Mouse (Mus musculus) liver, embryonic 11.5 days (tissue): ENCODE measurements around the gene Exoc3l4. TPM values are rescaled to one million over a fixed set of nuclear protein-coding genes. Genes with fewer than 3 reads are reported as not detected.
A peak's percentile ranks its signal among the peaks of the same experiment; 100 is the strongest.

Experiments used
- ATAC-seq: fragments of 200-750 bp; cut with Nextera tagmentation; replicated peaks from 2 replicates; pipeline ENCODE4 v1.8.0; 2017; ENCODE audit warnings: moderate number of reproducible peaks, mild to moderate bottlenecking, moderate TSS enrichment, moderate library complexity; ENCODE audit not compliant: low FRiP score
- DNase-seq: peaks from one replicate; pipeline ENCODE4 v3.0.0-alpha.2; 2017; ENCODE audit warnings: low spot score
- H3K27ac ChIP-seq: fragments of 300-500 bp; sonication (generic); 2 replicates; pipeline ENCODE4 v1.5.1; 2014; ENCODE audit warnings: mild to moderate bottlenecking, low read depth, low read length, control low read depth
- H3K27me3 ChIP-seq: fragments of 300-500 bp; sonication (generic); replicated peaks from 2 replicates; pipeline ENCODE4 v1.6.1; 2014; ENCODE audit warnings: low read length, mixed read lengths; ENCODE audit not compliant: control insufficient read depth, insufficient read depth
- H3K36me3 ChIP-seq: fragments of 300-500 bp; sonication (generic); 2 replicates; pipeline ENCODE4 v1.6.1; 2014; ENCODE audit warnings: mild to moderate bottlenecking, low read length, moderate library complexity, mixed read lengths; ENCODE audit not compliant: control insufficient read depth, insufficient read depth
- H3K4me1 ChIP-seq: fragments of 300-500 bp; sonication (generic); replicated peaks from 2 replicates; pipeline ENCODE4 v1.6.1; 2014; ENCODE audit warnings: low read length, mixed read lengths; ENCODE audit not compliant: control insufficient read depth, insufficient read depth
- H3K4me2 ChIP-seq: fragments of 300-500 bp; sonication (generic); 2 replicates; pipeline ENCODE4 v1.6.1; 2014; ENCODE audit warnings: mild to moderate bottlenecking, control low read depth, moderate library complexity
- H3K4me3 ChIP-seq: fragments of 300-500 bp; sonication (generic); 2 replicates; pipeline ENCODE4 v1.5.1; 2014; ENCODE audit warnings: low read depth, low read length, control low read depth
- H3K9ac ChIP-seq: fragments of 300-500 bp; sonication (generic); 2 replicates; pipeline ENCODE4 v1.6.1; 2014; ENCODE audit warnings: low read depth, low read length, control low read depth
- H3K9me3 ChIP-seq: fragments of 300-500 bp; sonication (generic); 2 replicates; pipeline ENCODE4 v1.6.1; 2016; ENCODE audit warnings: low read length, inconsistent platforms, mixed read lengths; ENCODE audit not compliant: control insufficient read depth
- WGBS: fragments of 180-500 bp; shearing (Covaris S2); extraction: QIAGEN DNeasy Blood & Tissue Kit; methylation state at CpG from one replicate; pipeline ENCODE4 v1.1.7; 2014; 5-methylcytosine and 5-hydroxymethylcytosine counted together
- polyA plus RNA-seq: library from polyadenylated mRNA; unstranded; fragments of >200 nt; fragmentation: Nextera tagmentation; extraction: Ambion mirVana; gene quantifications from 2 replicates; pipeline ENCODE4 v1.2.1, GENCODE M21; 2014

The Exoc3l4 gene
- polyA plus RNA-seq, 1 experiment from 2014 or later, result 18.6 TPM

- no peak overlapping the region for H3K4me2 ChIP-seq
- DNase-seq (no peak), ATAC-seq (no peak)
- no peaks in the 10 kb centered on the region for H3K36me3 ChIP-seq
- H3K27me3 ChIP-seq, result peaks cover 6% of the 10 kb centered on the region
- 55% methylated on average over 5 of the region's 5 CpGs for WGBS
- H3K9me3 ChIP-seq, result no peaks in the 10 kb centered on the region
- no peak overlapping the region for H3K27ac ChIP-seq
- no peaks in the 10 kb centered on the region for H3K4me1 ChIP-seq
- H3K9ac ChIP-seq, result no peak overlapping the region
- H3K4me3 ChIP-seq, result no peak overlapping the region
Observed at GRCm38 (mm10) chr12:111396997-111397396, 19.8 kb upstream of the Exoc3l4 start.

GRCm38 (mm10) chr12:111401454-111402184 is 15.2 kb upstream of the Exoc3l4 start:
- Histone ChIP-seq H3K4me3 (no peak overlapping the region), H3K4me1 (peaks cover 2% of the 10 kb centered on the region; the same call in 1 of the 2 replicates), H3K36me3 (no peaks in the 10 kb centered on the region), H3K9me3 (no peaks in the 10 kb centered on the region), H3K4me2 (no peak overlapping the region), H3K27ac (no peak overlapping the region), H3K9ac (no peak overlapping the region), H3K27me3 (peaks cover 22% of the 10 kb centered on the region)
- ATAC-seq, result no peak; the same call in 1 of the 2 replicates
- peak; percentile 70 for DNase-seq
- WGBS, result 22% methylated on average over 15 of the region's 15 CpGs

GRCm38 (mm10) chr12:111404880-111405279 is 11.9 kb upstream of the Exoc3l4 start:
- peaks cover 8% of the 10 kb centered on the region; the same call in 1 of the 2 replicates for H3K4me1 ChIP-seq
- ATAC-seq (no peak), DNase-seq (no peak)
- no peaks in the 10 kb centered on the region for H3K36me3 ChIP-seq
- no peak overlapping the region for H3K4me3 ChIP-seq
- no peak overlapping the region for H3K27ac ChIP-seq
- no peaks in the 10 kb centered on the region for H3K9me3 ChIP-seq
- H3K9ac ChIP-seq, result no peak overlapping the region
- no peak overlapping the region for H3K4me2 ChIP-seq
- 59% methylated on average over 10 of the region's 10 CpGs for WGBS
- H3K27me3 ChIP-seq, result peaks cover 50% of the 10 kb centered on the region

- Histone ChIP-seq H3K9ac (no peak within 1 kb of the TSS; the same call in 1 of the 2 replicates), H3K9me3 (no peaks in the 10 kb centered on the region), H3K4me2 (peak within 1 kb of the TSS; percentile 52), H3K4me3 (no peak within 1 kb of the TSS; the same call in 1 of the 2 replicates), H3K36me3 (no peaks in the 10 kb centered on the region), H3K27me3 (peaks cover 61% of the 10 kb centered on the region), H3K4me1 (peaks cover 8% of the 10 kb centered on the region; the same call in 1 of the 2 replicates), H3K27ac (no peak within 1 kb of the TSS)
- ATAC-seq, result no peak
- no peak for DNase-seq
- 4% methylated on average over 24 of the region's 24 CpGs for WGBS
Observed at GRCm38 (mm10) chr12:111406622-111407021, 10.2 kb upstream of the Exoc3l4 start, which contains the start of gene Lbhd2. TSS of gene Lbhd2 (plus strand) at chr12:111406809.

GRCm38 (mm10) chr12:111409583-111409982 is 7.2 kb upstream of the Exoc3l4 start:
- DNase-seq (no peak), ATAC-seq (no peak)
- Histone ChIP-seq H3K27ac (no peak overlapping the region), H3K9me3 (no peaks in the 10 kb centered on the region), H3K36me3 (no peaks in the 10 kb centered on the region), H3K4me1 (peaks cover 13% of the 10 kb centered on the region), H3K4me2 (no peak overlapping the region), H3K9ac (no peak overlapping the region), H3K27me3 (peaks cover 56% of the 10 kb centered on the region), H3K4me3 (no peak overlapping the region)
- WGBS, result 49% methylated on average over 5 of the region's 5 CpGs

GRCm38 (mm10) chr12:111411631-111412355 is 5.0 kb upstream of the Exoc3l4 start:
- H3K4me2 ChIP-seq, result no peak overlapping the region
- DNase-seq, result no peak
- no peak overlapping the region for H3K9ac ChIP-seq
- WGBS, result 68% methylated on average over 8 of the region's 8 CpGs
- H3K4me3 ChIP-seq, result no peak overlapping the region
- no peaks in the 10 kb centered on the region for H3K36me3 ChIP-seq
- peaks cover 10% of the 10 kb centered on the region for H3K4me1 ChIP-seq
- H3K9me3 ChIP-seq, result no peaks in the 10 kb centered on the region
- H3K27me3 ChIP-seq, result peaks cover 43% of the 10 kb centered on the region
- H3K27ac ChIP-seq, result no peak overlapping the region
- no peak for ATAC-seq

- H3K4me3 ChIP-seq, result peak overlapping the region; percentile 30; the same call in 1 of the 2 replicates
- peaks cover 34% of the 10 kb centered on the region for H3K27me3 ChIP-seq
- DNase-seq, result no peak
- H3K4me1 ChIP-seq, result peaks cover 11% of the 10 kb centered on the region
- no peaks in the 10 kb centered on the region for H3K36me3 ChIP-seq
- no peaks in the 10 kb centered on the region for H3K9me3 ChIP-seq
- H3K4me2 ChIP-seq, result peak overlapping the region; percentile 62
- 24% methylated on average over 12 of the region's 12 CpGs for WGBS
- 0 out of 2 replicates have a peak overlapping the region, but pooled peaks have one; percentile 25 for H3K27ac ChIP-seq
- ATAC-seq, result no peak; the same call in 1 of the 2 replicates
- H3K9ac ChIP-seq, result no peak overlapping the region
Observed at GRCm38 (mm10) chr12:111412581-111413284, 4.1 kb upstream of the Exoc3l4 start.

GRCm38 (mm10) chr12:111413300-111413699 is 3.5 kb upstream of the Exoc3l4 start:
- H3K9ac ChIP-seq, result no peak overlapping the region
- H3K9me3 ChIP-seq, result no peaks in the 10 kb centered on the region
- H3K27ac ChIP-seq, result 0 out of 2 replicates have a peak overlapping the region, but pooled peaks have one; percentile 25
- ATAC-seq (peak; percentile 70), DNase-seq (peak; percentile 84)
- peaks cover 11% of the 10 kb centered on the region for H3K4me1 ChIP-seq
- peaks cover 28% of the 10 kb centered on the region for H3K27me3 ChIP-seq
- H3K4me2 ChIP-seq, result peak overlapping the region; percentile 62
- H3K4me3 ChIP-seq, result peak overlapping the region; percentile 30; the same call in 1 of the 2 replicates
- WGBS, result 0% methylated on average over 21 of the region's 21 CpGs
- H3K36me3 ChIP-seq, result no peaks in the 10 kb centered on the region
